Mouse (Mus musculus): ENCODE data around the gene Tubgcp3. TPM values are rescaled to one million over a fixed set of nuclear protein-coding genes. Genes with fewer than 3 reads are reported as not detected.
A peak's percentile ranks its signal among the peaks of the same experiment; 100 is the strongest.
"Not testable (repeated sequence)": the region's sequence is repeated elsewhere in the genome, so short reads cannot be mapped to it uniquely, and the experiment has no call there.

Tubgcp3 gene
- total and polyA plus RNA-seq, 3 experiments = 30.0 to 62.0 (median 61.4) TPM

DNA sequence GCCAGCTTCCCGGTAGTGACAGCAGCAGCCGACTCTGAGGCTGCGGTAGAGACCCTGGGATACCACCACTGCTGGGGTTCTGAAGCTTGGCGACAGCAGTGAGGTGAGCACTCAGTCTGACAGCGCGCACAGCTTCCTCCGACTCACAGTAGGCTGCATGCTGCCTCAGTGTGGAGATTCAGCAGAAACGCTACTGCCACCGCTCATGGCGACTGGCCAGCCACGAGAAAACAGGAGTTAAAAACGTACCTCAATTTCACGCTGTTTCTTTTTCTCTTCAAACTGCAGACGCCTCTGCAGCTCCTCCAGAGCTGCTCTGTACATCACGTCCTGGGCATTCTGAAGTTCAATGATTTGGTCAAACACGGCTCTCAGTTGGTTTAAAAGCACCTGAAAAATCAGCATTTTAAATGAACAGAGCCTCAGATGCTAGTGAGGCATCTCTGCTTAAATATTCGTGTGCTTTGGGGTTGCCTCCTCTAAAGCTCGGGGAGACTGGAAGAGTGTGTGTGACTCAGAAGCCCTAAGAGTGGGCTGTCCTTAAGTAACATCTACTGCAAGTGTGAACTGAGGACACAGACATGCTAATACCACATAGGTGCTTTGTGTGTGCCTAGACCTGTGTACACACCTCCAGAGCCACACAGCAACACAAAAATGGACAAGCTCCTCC, 50.4 kb downstream of the Tubgcp3 start:
- H3K9me3 ChIP-seq (replicated peaks) = no peaks in the 10 kb centered on the region; the same call in 1 of the 2 replicates
- TF ChIP-seq CTCF (IDR thresholded peaks at IDR 0.05; ENCODE audit: low read depth, low read length) (no peak), TAL1 (conservative IDR thresholded peaks at IDR 0.05; ENCODE audit: low read depth, low read length) (no peak), POLR2AphosphoS5 (IDR thresholded peaks at IDR 0.05; ENCODE audit: insufficient replicate concordance, low read depth, low read length) (no peak), GATA2 (IDR thresholded peaks at IDR 0.05; ENCODE audit: borderline replicate concordance, low read depth, low read length) (no peak), GATA1 (IDR thresholded peaks at IDR 0.05; ENCODE audit: borderline replicate concordance, low read length) (no peak)
- ATAC-seq (ENCODE audit: extremely low read depth, insufficient number of reproducible peaks, low FRiP score, poor library complexity, severe bottlenecking) = no peak

DNA sequence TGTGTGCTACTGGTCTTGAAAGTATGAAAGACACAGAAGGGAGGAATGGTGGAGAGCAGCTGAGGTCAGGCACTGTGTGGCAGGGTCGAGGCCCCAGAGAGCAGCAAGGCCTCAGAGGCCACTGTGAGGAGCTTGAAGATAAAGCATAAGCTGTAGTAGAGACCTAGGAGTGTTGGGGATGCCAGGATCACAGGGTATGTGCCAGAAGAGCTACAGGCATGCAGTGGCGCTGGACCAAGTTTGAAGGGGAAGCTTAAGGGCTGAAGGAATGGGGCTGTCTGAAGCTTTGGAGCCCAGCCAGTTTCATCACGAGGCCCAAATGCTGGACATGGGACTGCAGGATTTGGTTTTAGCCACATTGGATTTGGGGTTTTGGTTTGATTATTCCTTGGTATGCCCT, 54.7 kb downstream of the Tubgcp3 start:
- not testable (repeated sequence) for H3K4me1 ChIP-seq (ENCODE audit: insufficient read depth, low read depth, low read length); H3K27me3 ChIP-seq (ENCODE audit: insufficient read depth, low read length); DNase-seq (ENCODE audit: low spot score); ATAC-seq (ENCODE audit: extremely low read depth, insufficient number of reproducible peaks, low FRiP score, poor library complexity, severe bottlenecking); H3K9me3 ChIP-seq (replicated peaks); H3K4me3 ChIP-seq (ENCODE audit: low read depth, low read length)
- H3K36me3 ChIP-seq (replicated peaks) = peaks cover 80% of the 10 kb centered on the region

More for the DNA sequence above, 50.4 kb downstream of the Tubgcp3 start:
- Histone ChIP-seq H3K27me3 (ENCODE audit: insufficient read depth, low read length) (no peaks in the 10 kb centered on the region), H3K36me3 (replicated peaks) (peaks cover 85% of the 10 kb centered on the region), H3K4me1 (ENCODE audit: insufficient read depth, low read depth, low read length) (no peaks in the 10 kb centered on the region), H3K4me3 (ENCODE audit: low read depth, low read length) (no peak overlapping the region)
- no peak for DNase-seq (ENCODE audit: low spot score)

DNA sequence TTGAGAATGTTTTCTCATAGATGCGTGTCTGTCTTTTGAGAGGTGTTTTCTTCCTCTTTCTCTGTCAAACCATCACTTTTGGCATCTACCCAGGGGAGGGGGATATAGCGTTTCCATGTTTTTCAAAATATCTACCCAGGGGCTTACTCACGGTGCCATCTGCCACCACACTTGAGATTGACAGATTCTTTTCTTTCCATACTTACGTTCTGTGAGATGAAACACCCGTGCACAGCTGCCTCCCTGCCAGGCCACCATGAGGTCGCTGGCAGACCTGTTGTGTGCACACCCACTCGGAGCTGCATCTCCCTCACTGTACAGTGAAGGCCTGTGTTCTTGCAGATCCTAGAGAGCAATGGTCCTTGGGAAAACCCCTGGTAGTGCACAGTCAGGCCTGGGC, 58.8 kb downstream of the Tubgcp3 start:
- Histone ChIP-seq H3K36me3 (replicated peaks) (peaks cover 53% of the 10 kb centered on the region), H3K4me3 (ENCODE audit: low read depth, low read length) (no peak overlapping the region), H3K9me3 (replicated peaks) (no peaks in the 10 kb centered on the region), H3K27me3 (ENCODE audit: insufficient read depth, low read length) (peaks cover 8% of the 10 kb centered on the region; the same call in 1 of the 2 replicates), H3K4me1 (ENCODE audit: insufficient read depth, low read depth, low read length) (no peaks in the 10 kb centered on the region; the same call in 1 of the 2 replicates)
- TF ChIP-seq CTCF (IDR thresholded peaks at IDR 0.05; ENCODE audit: low read depth, low read length) = no peak
- DNase-seq (ENCODE audit: low spot score) (no peak), ATAC-seq (ENCODE audit: extremely low read depth, insufficient number of reproducible peaks, low FRiP score, poor library complexity, severe bottlenecking) (no peak)

DNA sequence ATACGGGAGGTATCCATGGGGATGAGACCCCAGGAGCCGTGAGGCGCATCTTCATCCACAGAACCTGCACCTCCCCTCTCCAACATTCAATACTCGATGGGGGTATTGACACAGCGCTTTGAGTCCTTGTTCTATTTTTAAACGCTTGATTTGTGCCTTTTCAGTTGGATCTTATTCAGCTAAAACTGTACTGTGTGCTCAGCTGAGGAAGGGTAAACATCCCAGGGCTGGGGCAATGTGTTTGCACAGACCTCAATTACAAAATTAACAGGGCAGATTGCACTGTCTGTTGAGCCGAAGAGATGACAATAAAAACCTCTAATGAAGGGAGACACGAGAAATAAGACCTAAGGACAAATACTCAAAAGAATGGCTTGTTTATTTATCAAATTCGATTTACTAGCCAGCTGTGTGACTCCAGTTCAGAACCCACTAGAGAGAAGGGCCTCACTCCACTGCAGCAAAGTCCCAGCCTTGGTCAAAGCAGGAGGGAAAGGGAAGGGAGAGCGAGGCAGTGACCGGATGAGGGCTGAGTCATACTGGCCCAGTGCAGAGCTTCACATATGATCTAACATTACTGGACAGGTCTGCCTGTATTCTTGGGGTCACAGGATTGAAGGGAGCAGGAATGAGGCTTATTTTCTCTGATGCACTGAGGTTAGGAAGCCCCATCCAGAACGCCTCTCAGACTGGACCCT, 62.1 kb downstream of the Tubgcp3 start:
- DNase-seq (ENCODE audit: low spot score) (no peak), ATAC-seq (ENCODE audit: extremely low read depth, insufficient number of reproducible peaks, low FRiP score, poor library complexity, severe bottlenecking) (no peak)
- Histone ChIP-seq H3K27me3 (ENCODE audit: insufficient read depth, low read length) (peaks cover 18% of the 10 kb centered on the region; the same call in 1 of the 2 replicates), H3K4me3 (ENCODE audit: low read depth, low read length) (no peak overlapping the region), H3K36me3 (replicated peaks) (peaks cover 28% of the 10 kb centered on the region), H3K4me1 (ENCODE audit: insufficient read depth, low read depth, low read length) (no peaks in the 10 kb centered on the region; the same call in 1 of the 2 replicates), H3K9me3 (replicated peaks) (no peaks in the 10 kb centered on the region)
- no peak for TF ChIP-seq TAL1 (conservative IDR thresholded peaks at IDR 0.05; ENCODE audit: low read depth, low read length)
- no peak for TF ChIP-seq GATA1 (IDR thresholded peaks at IDR 0.05; ENCODE audit: borderline replicate concordance, low read length)
- no peak for TF ChIP-seq CTCF (IDR thresholded peaks at IDR 0.05; ENCODE audit: low read depth, low read length)
- no peak for TF ChIP-seq GATA2 (IDR thresholded peaks at IDR 0.05; ENCODE audit: borderline replicate concordance, low read depth, low read length)

DNA sequence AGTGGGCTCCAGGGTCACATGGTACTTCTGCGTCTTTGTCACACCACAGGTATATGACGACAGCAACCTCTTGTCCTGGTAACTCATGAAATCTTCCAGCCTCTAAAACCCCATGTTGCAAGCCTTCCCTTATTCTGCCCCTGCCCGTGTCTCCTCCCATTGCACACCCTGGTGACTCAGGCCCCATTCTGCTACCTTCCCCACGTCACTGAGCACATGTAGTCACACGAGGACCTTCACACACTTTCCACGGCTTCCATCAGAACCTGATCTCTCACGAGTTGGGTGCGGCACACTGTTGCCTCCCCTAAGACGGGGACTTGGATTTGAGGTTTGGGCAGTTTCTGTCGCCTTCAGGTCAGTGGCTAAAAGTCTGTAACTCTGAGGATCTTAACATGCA, 63.2 kb downstream of the Tubgcp3 start:
- Histone ChIP-seq H3K27me3 (ENCODE audit: insufficient read depth, low read length) (peaks cover 18% of the 10 kb centered on the region; the same call in 1 of the 2 replicates), H3K36me3 (replicated peaks) (peaks cover 19% of the 10 kb centered on the region), H3K4me3 (ENCODE audit: low read depth, low read length) (no peak overlapping the region), H3K9me3 (replicated peaks) (no peaks in the 10 kb centered on the region), H3K4me1 (ENCODE audit: insufficient read depth, low read depth, low read length) (no peaks in the 10 kb centered on the region; the same call in 1 of the 2 replicates)
- DNase-seq (ENCODE audit: low spot score) = no peak
- TF ChIP-seq POLR2AphosphoS5 (IDR thresholded peaks at IDR 0.05; ENCODE audit: insufficient replicate concordance, low read depth, low read length) (no peak), GATA2 (IDR thresholded peaks at IDR 0.05; ENCODE audit: borderline replicate concordance, low read depth, low read length) (no peak), GATA1 (IDR thresholded peaks at IDR 0.05; ENCODE audit: borderline replicate concordance, low read length) (no peak), TAL1 (conservative IDR thresholded peaks at IDR 0.05; ENCODE audit: low read depth, low read length) (no peak), CTCF (IDR thresholded peaks at IDR 0.05; ENCODE audit: low read depth, low read length) (no peak)
- no peak for ATAC-seq (ENCODE audit: extremely low read depth, insufficient number of reproducible peaks, low FRiP score, poor library complexity, severe bottlenecking)

DNA sequence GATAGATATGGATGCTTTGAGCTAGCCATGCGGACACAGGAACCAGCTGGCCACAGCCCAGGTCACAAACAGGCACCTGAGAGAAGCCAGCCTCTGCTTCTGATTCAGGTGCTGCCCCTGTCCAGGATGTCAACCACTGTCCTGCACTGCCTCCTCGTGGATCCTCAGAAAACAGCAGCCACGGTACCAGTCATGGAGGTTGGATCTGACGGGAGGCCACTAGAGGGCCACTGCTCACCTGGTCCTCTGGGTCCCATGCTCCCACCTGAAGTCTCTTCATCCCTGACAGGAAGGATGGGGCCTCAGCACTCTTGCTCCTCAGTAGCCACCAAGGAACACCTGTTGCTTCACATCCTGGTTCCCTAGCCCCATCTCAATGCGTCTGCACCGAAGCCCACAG, 64.8 kb downstream of the Tubgcp3 start:
- Histone ChIP-seq H3K9me3 (replicated peaks) (no peaks in the 10 kb centered on the region), H3K27me3 (ENCODE audit: insufficient read depth, low read length) (peaks cover 18% of the 10 kb centered on the region; the same call in 1 of the 2 replicates), H3K36me3 (replicated peaks) (peaks cover 6% of the 10 kb centered on the region), H3K4me1 (ENCODE audit: insufficient read depth, low read depth, low read length) (no peaks in the 10 kb centered on the region; the same call in 1 of the 2 replicates), H3K4me3 (ENCODE audit: low read depth, low read length) (no peak overlapping the region)
- DNase-seq (ENCODE audit: low spot score) (peak; percentile 26), ATAC-seq (ENCODE audit: extremely low read depth, insufficient number of reproducible peaks, low FRiP score, poor library complexity, severe bottlenecking) (no peak; the same call in 1 of the 2 replicates)
- no peak for TF ChIP-seq GATA1 (IDR thresholded peaks at IDR 0.05; ENCODE audit: borderline replicate concordance, low read length)
- TF ChIP-seq CTCF (IDR thresholded peaks at IDR 0.05; ENCODE audit: low read depth, low read length) = peak; percentile 71

Data from G1E (cell line).